Mouse (Mus musculus) cerebellum, adult 11 months (tissue): ENCODE measurements around the gene Srsf7.

Experiments
- DNase-seq: peaks from one replicate; pipeline ENCODE4 v3.0.0; 2022

The Srsf7 gene

GRCm38 (mm10) chr17:80152767-80153630 lies 54.1 kb downstream of the Srsf7 start:
- DNase-seq: no peak

DNA sequence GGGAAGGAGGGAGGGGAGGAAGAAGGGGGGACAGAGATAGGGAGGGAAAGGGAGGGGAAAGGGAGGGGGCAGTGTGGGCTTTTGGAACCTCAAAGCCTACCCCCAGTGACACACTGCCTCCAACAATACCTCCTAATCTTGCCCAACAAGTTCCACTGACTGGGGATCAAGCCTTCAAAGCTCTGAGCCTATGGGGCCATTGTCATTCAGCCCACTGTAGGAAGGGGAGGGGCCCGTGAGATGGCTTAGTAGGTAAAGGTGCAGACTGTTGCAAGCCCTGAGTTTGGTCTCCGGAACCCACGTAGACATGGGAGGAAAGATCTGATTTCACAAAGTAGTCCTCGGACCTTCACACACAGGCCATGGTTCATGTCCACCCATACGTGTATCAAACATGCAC lies 55.8 kb downstream of the Srsf7 start:
- DNase-seq: no peak
